Mouse (Mus musculus) kidney, adult 2 months (tissue): Measurements from ENCODE around the gene Blcap. TPM values are rescaled to one million over a fixed set of nuclear protein-coding genes. Genes with fewer than 3 reads are reported as not detected.
"Not testable (repeated sequence)": the region's sequence is repeated elsewhere in the genome, so short reads cannot be mapped to it uniquely, and the experiment has no call there.

Experiments used
- DNase-seq: peaks from one replicate; pipeline ENCODE4 v3.0.0; 2021
- H3K27ac ChIP-seq: fragments of 200-500 bp; 2 replicates; pipeline ENCODE4 v1.5.1; 2012; ENCODE audit warnings: low read depth, low read length, control low read depth, inconsistent platforms; ENCODE audit not compliant: insufficient read depth
- H3K27me3 ChIP-seq: fragments of 200-500 bp; replicated peaks from 2 replicates; pipeline ENCODE4 v1.6.1; 2012; ENCODE audit warnings: mild to moderate bottlenecking, moderate library complexity, low read length, inconsistent platforms; ENCODE audit not compliant: control insufficient read depth, insufficient read depth
- H3K36me3 ChIP-seq: fragments of 200-500 bp; 2 replicates; pipeline ENCODE4 v1.6.1; 2012; ENCODE audit warnings: mild to moderate bottlenecking, moderate library complexity, low read length, inconsistent platforms; ENCODE audit not compliant: control insufficient read depth, insufficient read depth
- H3K4me1 ChIP-seq: fragments of 200-500 bp; 2 replicates; pipeline ENCODE4 v1.6.1; 2011; ENCODE audit warnings: low read length; ENCODE audit not compliant: control insufficient read depth, insufficient read depth
- H3K4me3 ChIP-seq: fragments of 200-500 bp; 2 replicates; pipeline ENCODE4 v1.5.1; 2011; ENCODE audit warnings: mild to moderate bottlenecking, low read depth, low read length, control low read depth; ENCODE audit not compliant: insufficient read depth
- CTCF ChIP-seq: fragments of 200-500 bp; conservative IDR thresholded peaks from 2 replicates; pipeline ENCODE4 v1.5.1; 2011; ENCODE audit warnings: low read depth, mild to moderate bottlenecking, control low read depth, low read length, moderate library complexity, mixed read lengths; ENCODE audit not compliant: insufficient read depth, insufficient read length
- POLR2A ChIP-seq: fragments of 200-500 bp; IDR thresholded peaks from one replicate; pipeline ENCODE4 v1.6.1; 2011; ENCODE audit warnings: low read depth, low read length, control low read depth
- WGBS: fragments of 180-500 bp; shearing (Covaris S2); methylation state at CpG from one replicate; pipeline ENCODE4 v1.1.7; 2018; 5-methylcytosine and 5-hydroxymethylcytosine counted together
- polyA plus RNA-seq: library from polyadenylated mRNA; depleted of rRNA; stranded (reverse); fragments of >200 nt; gene quantifications from 2 replicates; pipeline ENCODE4 v1.2.3, GENCODE M21; 2012

Blcap gene
- polyA plus RNA-seq, 1 experiment: 49.5 TPM

DNA sequence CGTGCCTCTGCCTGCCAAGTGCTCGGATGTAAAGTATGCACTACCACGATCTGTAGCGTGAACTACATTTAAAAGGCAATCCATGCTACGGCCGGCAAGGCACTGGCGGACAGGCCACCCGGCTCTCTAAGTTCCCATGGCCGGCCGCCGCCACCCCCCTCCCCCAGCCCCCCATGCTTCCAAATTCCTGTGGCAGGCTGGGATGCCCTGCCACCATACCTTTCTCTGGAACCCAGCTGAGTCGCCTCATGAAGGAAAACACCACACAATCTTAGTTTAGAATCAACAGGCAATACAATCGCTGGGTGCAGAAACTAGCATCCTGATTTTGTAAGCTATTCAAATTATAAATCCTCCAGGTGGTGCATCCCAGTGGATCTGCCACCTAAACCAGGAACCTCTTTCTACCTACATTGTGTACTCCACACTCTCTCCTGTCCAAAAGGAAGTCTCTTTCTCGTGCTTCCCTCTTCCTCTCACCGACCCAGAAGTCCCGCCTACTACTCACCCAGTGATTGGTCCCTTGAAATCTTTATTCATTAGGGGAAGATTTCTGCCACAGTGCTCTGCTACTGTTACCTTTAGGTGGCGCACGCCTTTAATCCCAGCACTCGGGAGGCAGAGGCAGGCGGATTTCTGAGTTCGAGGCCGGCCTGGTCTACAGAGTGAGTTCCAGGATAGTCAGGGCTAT lies 25.9 kb upstream of the Blcap start:
- Histone ChIP-seq H3K4me1 (no peaks in the 10 kb centered on the region), H3K27ac (no peak overlapping the region), H3K4me3 (no peak overlapping the region), H3K36me3 (no peaks in the 10 kb centered on the region), H3K27me3 (no peaks in the 10 kb centered on the region)
- 62% methylated on average over 22 of the region's 22 CpGs for WGBS
- TF ChIP-seq POLR2A: no peak
- TF ChIP-seq CTCF: no peak
- DNase-seq: no peak

DNA sequence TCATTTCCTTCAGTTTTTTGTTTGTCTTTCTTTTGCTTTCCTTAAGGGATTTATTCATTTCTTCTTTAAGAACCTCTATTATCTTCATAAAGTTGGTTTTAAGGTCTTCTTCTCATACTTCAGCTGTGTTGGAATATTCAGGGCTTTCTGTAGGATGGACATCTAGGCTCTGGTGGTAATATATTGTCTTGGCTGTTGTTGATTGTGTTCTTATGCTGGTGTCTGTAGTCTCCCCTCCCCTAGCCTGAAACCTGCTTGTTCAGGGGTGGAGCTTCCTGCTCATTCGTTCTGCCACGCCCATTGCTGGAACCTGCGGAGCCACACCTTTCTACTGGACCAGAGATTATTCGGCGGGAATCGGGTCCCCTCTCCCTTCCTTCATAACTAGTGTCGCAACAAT lies 14.3 kb upstream of the Blcap start:
- not testable (repeated sequence) for H3K27ac ChIP-seq, DNase-seq, H3K27me3 ChIP-seq, H3K36me3 ChIP-seq, H3K4me3 ChIP-seq, H3K4me1 ChIP-seq
- 34% methylated on average over 7 of the region's 7 CpGs for WGBS

DNA sequence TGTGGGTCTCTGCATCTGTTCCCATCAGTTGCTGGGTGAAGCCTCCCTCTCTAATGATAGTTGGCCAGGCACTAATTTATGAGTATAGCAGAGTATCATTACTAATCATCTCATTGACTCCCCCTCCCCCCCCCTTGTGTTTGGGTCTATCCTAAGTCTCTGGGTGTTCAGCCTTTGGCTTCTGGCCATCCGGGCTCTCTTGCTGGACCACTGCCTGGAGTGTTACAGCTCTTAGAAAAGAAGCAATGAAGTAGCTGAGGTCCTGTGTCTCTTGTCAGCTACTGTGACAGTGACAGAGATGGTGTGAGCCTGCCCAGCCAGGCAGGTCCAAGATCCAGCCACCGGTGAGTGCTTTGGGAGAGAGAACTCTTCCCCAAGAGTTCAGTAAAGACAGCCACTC lies 1.7 kb upstream of the Blcap start:
- Histone ChIP-seq H3K27me3 (no peaks in the 10 kb centered on the region), H3K27ac (no peak overlapping the region), H3K4me3 (no peak overlapping the region), H3K36me3 (no peaks in the 10 kb centered on the region), H3K4me1 (no peaks in the 10 kb centered on the region)
- no peak for TF ChIP-seq CTCF
- TF ChIP-seq POLR2A: no peak
- WGBS: 59% methylated on average over 2 of the region's 2 CpGs
- no peak for DNase-seq

DNA sequence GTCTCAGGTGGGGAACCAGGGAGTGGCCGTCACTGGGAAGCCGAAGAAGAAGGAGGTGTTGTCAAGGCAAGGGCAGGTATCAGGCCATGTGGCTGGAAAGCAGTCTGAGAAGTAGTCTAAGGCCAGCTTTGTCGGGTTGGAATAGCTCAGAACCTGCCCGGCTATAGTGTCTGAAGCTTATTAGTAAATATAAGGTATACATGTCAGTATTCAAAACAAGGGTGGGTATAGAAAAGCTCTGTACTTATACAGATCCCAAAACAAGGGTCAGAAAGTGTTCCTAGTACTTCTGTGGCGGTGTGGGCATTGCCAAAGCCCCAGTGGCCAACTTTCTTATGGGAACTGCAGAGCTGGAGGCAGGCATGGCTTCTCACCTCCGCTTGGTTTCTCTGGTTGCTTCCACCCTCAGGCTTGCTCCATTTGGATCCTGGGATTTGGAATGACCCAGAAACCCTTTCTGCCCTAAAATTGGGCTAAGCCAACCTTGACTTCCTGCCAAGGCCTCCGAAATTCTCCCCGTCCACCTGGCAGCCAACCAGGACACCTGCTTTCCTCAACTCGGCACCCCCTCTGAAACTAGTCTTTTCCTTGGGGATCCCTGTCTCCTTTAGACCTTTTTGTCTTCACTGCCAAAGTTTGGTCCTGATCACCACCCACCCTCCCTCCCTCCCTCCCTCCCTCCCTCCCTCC lies 1.1 kb downstream of the Blcap start:
- TF ChIP-seq CTCF (no peak), POLR2A (no peak)
- Histone ChIP-seq H3K4me1 (peaks cover 5% of the 10 kb centered on the region; the same call in 1 of the 2 replicates), H3K27ac (no peak overlapping the region), H3K27me3 (no peaks in the 10 kb centered on the region), H3K36me3 (no peaks in the 10 kb centered on the region), H3K4me3 (no peak overlapping the region)
- DNase-seq: no peak
- WGBS: 69% methylated on average over 9 of the region's 9 CpGs

DNA sequence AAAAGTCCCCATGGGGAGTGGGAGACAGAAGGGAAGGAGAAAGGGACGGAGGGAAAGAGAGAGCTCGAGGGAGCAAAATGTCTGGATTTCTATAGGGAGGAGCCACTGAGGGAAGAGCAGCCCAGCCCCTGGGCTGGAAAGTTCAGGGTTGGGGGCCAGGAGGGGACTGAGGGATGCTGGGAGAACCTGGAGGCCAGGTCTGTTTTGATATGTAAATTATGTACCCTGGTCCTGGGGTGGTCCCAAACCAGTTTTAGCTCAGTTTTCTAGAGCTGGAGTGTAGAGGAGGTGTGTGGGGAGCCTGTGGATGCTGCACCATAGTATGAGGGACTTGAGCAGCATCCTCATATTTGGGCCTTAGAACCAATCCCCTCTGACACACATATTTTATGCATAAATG lies 2.2 kb downstream of the Blcap start:
- Histone ChIP-seq H3K27ac (no peak overlapping the region), H3K4me3 (no peak overlapping the region), H3K4me1 (peaks cover 9% of the 10 kb centered on the region; the same call in 1 of the 2 replicates), H3K27me3 (no peaks in the 10 kb centered on the region), H3K36me3 (no peaks in the 10 kb centered on the region)
- DNase-seq: no peak
- TF ChIP-seq CTCF: no peak
- TF ChIP-seq POLR2A: no peak
- 45% methylated on average over 2 of the region's 2 CpGs for WGBS

DNA sequence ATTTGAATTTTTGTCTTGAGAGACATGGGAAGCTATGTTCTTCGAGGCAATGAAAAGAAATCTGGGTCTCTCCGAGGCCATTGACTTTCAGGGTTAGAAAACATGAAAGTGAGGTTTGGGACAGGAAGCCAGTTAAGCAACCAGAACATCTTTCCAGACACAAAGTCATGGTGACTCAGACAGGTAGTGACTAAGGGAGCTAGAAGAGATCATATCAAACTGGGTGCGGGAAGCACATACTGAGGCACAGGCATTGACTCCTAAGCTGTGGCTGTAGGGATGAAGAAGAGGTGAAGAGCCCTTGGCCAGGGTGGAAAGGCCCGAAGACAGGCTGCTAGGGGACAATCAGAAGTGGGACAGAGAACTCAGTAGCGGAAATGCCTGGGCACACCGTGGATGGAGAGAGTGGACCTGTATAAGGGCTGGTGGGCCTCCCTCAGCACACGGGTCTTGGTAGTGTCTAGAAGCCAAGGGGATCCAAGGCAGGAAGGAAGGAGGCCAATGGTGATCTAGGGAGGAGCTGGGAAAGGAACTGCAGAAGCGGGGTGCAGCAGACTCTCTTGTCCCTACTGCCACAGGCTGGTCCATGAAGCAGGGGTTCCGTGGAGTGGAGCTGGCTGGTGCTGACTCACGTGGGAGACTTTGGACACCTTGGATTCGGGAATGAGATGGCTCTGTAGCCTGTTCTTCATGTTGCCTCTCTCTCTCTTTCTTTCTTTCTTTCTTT lies 3.7 kb downstream of the Blcap start:
- Histone ChIP-seq H3K4me1 (peaks cover 9% of the 10 kb centered on the region), H3K27ac (no peak overlapping the region), H3K27me3 (no peaks in the 10 kb centered on the region), H3K4me3 (no peak overlapping the region), H3K36me3 (no peaks in the 10 kb centered on the region)
- TF ChIP-seq CTCF (no peak), POLR2A (no peak)
- DNase-seq: no peak
- 80% methylated on average over 11 of the region's 11 CpGs for WGBS

DNA sequence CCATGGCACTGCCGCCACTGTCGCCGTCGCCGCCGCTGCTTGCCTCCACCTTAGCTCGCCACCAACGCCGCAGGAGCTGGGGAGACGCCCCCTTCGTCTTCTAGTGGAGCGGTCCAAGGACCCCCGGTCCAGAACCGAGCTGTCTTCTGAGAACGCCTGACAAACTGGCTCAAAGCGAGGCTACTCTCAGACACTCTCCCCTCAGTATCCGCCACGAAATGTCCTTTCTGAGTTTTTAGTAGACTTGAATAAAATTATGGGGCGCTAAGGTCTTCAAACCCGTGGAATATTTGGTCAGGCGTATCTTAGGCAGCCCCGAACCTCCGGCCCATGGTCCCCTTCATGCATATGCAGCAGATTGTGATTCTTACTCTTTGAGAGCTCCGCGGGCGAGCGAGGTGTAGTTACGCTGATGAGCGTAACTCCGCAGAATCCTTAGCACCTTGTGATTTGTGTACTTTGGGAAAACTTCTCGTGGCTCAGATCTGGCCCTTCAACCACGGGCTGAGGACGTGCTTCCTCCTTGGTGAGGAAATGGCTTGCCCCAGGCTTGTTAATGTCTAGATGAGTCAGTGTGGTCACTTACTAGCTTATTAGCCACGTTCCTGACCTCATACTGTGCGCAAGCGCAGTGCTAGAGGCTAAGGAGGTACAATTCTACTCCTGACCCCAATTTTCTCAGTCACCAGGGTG lies 4.7 kb downstream of the Blcap start:
- Histone ChIP-seq H3K4me1 (peaks cover 9% of the 10 kb centered on the region), H3K36me3 (no peaks in the 10 kb centered on the region), H3K27me3 (no peaks in the 10 kb centered on the region), H3K27ac (peak overlapping the region; percentile 89), H3K4me3 (peak overlapping the region; percentile 78)
- under 1% methylated on average over 36 of the region's 36 CpGs for WGBS
- TF ChIP-seq CTCF: no peak
- peak; percentile 63 for TF ChIP-seq POLR2A
- DNase-seq: peak; percentile 91
